Mouse (Mus musculus): ENCODE measurements at regions not wholly inside any gene's neighbourhood (a gene's known extent, or its start where the extent isn't known, plus 50 kb on each side); places are given as distances from the start of the nearest gene placed in this dataset.
A peak's percentile ranks its signal among the peaks of the same experiment; 100 is the strongest.

DNA sequence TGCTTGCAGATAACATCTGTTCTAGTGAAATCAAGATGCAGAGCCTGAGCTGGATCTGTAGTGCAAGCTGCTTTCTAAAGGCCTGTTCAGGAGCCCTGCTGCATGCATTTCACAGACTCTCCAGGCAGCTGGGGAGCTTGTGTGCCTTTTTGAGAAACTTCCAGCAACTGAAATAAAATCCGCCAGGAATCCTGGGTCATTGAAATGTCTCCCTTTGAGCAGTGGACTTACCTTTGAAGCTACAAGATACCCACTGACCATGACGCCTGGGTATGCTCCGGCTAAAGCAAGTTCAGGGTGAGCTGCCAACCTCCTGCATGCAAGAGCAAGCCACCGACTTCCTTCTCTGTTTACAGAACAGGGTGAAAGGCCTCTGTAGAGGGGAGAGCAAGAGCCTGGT, 278.7 kb downstream of the Cenpw start:
- no peaks in the 10 kb centered on the region for H3K27me3 ChIP-seq (replicated peaks; ENCODE audit: control insufficient read depth, insufficient read depth, low read length)
- no peak overlapping the region for H3K27ac ChIP-seq (ENCODE audit: low read length)
- H3K9me3 ChIP-seq (ENCODE audit: control insufficient read depth, low read length): no peaks in the 10 kb centered on the region
- no peak overlapping the region for H3K4me2 ChIP-seq (ENCODE audit: low read length)
- WGBS: 54% methylated on average over 4 of the region's 4 CpGs
- no peaks in the 10 kb centered on the region for H3K36me3 ChIP-seq (ENCODE audit: control insufficient read depth, insufficient read depth)
- no peak overlapping the region for H3K9ac ChIP-seq (replicated peaks; ENCODE audit: low read depth, low read length)
- H3K4me3 ChIP-seq (replicated peaks; ENCODE audit: low read length): no peak overlapping the region
- ATAC-seq: no peak
- no peaks in the 10 kb centered on the region for H3K4me1 ChIP-seq (replicated peaks; ENCODE audit: control insufficient read depth, insufficient read depth, low read length)

DNA sequence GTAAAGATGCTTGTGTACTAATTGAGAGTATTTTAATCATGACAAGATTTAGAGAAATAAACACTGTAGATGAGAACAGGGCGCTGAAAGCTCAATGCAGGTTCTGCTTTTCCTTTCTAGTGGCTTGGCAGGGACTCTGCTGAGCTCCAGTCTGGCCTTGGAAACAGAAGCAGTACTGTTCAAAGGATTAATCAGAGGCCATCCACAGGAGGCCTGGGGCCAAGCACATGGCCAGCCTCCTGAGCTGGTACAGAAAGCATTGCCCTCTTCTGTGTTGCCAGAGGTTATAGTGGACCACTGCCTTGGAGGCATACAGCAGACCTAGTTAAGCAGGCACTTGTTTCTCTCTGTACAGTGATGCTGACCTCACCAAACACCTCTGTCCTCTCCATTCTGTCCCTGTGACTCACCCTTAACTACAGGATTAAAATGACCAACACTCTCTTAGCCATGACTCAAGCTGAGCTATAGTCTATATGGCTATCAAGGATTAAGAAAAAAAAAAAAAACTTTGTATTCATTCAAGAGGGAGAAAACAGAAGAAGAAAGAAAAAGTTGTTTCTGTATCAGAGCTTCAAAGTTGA, 302.5 kb downstream of the Cenpw start:
- H3K36me3 ChIP-seq (ENCODE audit: control insufficient read depth, insufficient read depth): no peaks in the 10 kb centered on the region
- no peaks in the 10 kb centered on the region for H3K9me3 ChIP-seq (ENCODE audit: control insufficient read depth, low read length)
- no peak overlapping the region for H3K4me2 ChIP-seq (ENCODE audit: low read length)
- no peak overlapping the region for H3K9ac ChIP-seq (replicated peaks; ENCODE audit: low read depth, low read length)
- H3K4me1 ChIP-seq (replicated peaks; ENCODE audit: control insufficient read depth, insufficient read depth, low read length): no peaks in the 10 kb centered on the region
- H3K27ac ChIP-seq (ENCODE audit: low read length): no peak overlapping the region
- H3K27me3 ChIP-seq (replicated peaks; ENCODE audit: control insufficient read depth, insufficient read depth, low read length): no peaks in the 10 kb centered on the region
- ATAC-seq: peak; percentile 88
- no peak overlapping the region for H3K4me3 ChIP-seq (replicated peaks; ENCODE audit: low read length)
- 11% methylated on average over 1 of the region's 1 CpGs for WGBS

DNA sequence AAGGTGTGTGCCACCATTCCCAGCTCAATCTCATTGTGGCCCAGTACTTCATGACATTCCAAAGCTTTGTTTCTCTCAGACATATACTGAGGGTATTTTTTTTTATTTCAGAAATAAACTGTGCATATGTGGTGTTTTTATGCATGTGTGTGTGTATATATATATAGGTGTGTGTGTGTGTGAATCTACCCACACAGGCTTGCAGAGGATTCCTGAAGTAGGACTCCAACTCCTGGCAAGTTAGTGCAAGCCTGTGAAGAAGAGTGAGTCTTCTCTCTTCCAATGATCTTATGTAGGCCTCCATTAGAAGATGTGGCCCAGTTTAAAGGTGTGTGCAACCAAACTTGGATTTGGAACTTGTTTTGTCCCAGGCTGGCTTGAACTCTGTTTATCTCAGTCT, 328.9 kb upstream of the Rspo3 start:
- H3K4me3 ChIP-seq (replicated peaks; ENCODE audit: low read length): no peak overlapping the region
- ATAC-seq: no peak
- H3K4me2 ChIP-seq (ENCODE audit: low read length): no peak overlapping the region
- H3K9me3 ChIP-seq (ENCODE audit: control insufficient read depth, low read length): no peaks in the 10 kb centered on the region
- H3K27ac ChIP-seq (ENCODE audit: low read length): no peak overlapping the region
- no peak overlapping the region for H3K9ac ChIP-seq (replicated peaks; ENCODE audit: low read depth, low read length)
- no peaks in the 10 kb centered on the region for H3K27me3 ChIP-seq (replicated peaks; ENCODE audit: control insufficient read depth, insufficient read depth, low read length)
- H3K36me3 ChIP-seq (ENCODE audit: control insufficient read depth, insufficient read depth): no peaks in the 10 kb centered on the region
- H3K4me1 ChIP-seq (replicated peaks; ENCODE audit: control insufficient read depth, insufficient read depth, low read length): no peaks in the 10 kb centered on the region

DNA sequence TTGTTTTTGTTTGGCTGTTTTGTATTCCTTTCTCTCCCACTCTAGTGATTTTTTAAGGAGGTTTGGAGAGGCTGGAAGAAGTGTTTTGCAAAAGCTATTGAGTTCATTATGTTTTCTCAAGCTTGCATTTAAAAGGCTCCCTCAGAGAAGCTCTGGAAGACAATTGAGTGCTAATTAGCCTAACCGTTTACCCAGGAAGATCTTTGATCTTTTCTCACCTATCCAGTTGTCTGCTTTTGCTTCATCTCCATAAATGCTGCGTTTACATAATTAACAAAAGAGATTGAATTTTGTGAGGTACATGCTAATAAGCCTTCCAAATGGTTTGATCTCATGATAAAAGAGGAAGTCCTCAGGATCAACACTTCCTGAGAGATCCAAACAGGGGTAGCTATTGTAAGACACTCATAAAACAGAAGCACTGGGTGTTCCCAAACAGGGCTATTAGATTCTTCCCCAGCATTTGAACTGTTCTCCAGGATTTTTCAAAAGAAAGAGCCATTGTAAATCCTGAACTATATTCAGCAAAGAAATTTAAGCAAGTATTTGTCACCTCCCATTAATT, 320.2 kb upstream of the Rspo3 start:
- no peak for ATAC-seq
- Histone ChIP-seq H3K9ac (replicated peaks; ENCODE audit: low read depth, low read length) (no peak overlapping the region), H3K27ac (ENCODE audit: low read length) (no peak overlapping the region), H3K27me3 (replicated peaks; ENCODE audit: control insufficient read depth, insufficient read depth, low read length) (no peaks in the 10 kb centered on the region), H3K9me3 (ENCODE audit: control insufficient read depth, low read length) (no peaks in the 10 kb centered on the region), H3K4me3 (replicated peaks; ENCODE audit: low read length) (no peak overlapping the region), H3K4me2 (ENCODE audit: low read length) (no peak overlapping the region), H3K36me3 (ENCODE audit: control insufficient read depth, insufficient read depth) (no peaks in the 10 kb centered on the region), H3K4me1 (replicated peaks; ENCODE audit: control insufficient read depth, insufficient read depth, low read length) (no peaks in the 10 kb centered on the region)
- WGBS: 1% methylated on average over 2 of the region's 2 CpGs

DNA sequence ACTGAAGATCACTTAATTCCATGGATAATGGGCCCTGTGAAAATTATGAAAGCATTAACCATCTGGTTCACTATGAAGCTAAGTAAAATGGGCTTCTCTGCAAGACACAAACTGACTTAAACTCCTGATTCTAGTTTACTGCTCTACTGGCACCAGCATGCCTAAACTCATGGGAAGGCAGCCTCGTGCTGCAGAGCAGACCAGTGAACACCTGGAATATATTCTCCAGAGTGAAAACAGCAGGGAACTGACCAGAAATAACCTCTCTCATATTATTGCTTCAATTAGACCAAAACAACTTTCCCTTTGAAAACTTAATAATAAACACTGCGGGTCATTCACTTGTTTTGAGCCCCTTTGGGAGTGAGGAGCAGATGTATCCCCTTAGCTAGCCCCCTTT, 316.8 kb upstream of the Rspo3 start:
- Histone ChIP-seq H3K27me3 (replicated peaks; ENCODE audit: control insufficient read depth, insufficient read depth, low read length) (no peaks in the 10 kb centered on the region), H3K4me2 (ENCODE audit: low read length) (no peak overlapping the region), H3K9me3 (ENCODE audit: control insufficient read depth, low read length) (no peaks in the 10 kb centered on the region), H3K4me1 (replicated peaks; ENCODE audit: control insufficient read depth, insufficient read depth, low read length) (no peaks in the 10 kb centered on the region), H3K36me3 (ENCODE audit: control insufficient read depth, insufficient read depth) (no peaks in the 10 kb centered on the region), H3K4me3 (replicated peaks; ENCODE audit: low read length) (no peak overlapping the region), H3K9ac (replicated peaks; ENCODE audit: low read depth, low read length) (no peak overlapping the region), H3K27ac (ENCODE audit: low read length) (no peak overlapping the region)
- ATAC-seq: no peak
- 51% methylated on average over 2 of the region's 2 CpGs for WGBS

DNA sequence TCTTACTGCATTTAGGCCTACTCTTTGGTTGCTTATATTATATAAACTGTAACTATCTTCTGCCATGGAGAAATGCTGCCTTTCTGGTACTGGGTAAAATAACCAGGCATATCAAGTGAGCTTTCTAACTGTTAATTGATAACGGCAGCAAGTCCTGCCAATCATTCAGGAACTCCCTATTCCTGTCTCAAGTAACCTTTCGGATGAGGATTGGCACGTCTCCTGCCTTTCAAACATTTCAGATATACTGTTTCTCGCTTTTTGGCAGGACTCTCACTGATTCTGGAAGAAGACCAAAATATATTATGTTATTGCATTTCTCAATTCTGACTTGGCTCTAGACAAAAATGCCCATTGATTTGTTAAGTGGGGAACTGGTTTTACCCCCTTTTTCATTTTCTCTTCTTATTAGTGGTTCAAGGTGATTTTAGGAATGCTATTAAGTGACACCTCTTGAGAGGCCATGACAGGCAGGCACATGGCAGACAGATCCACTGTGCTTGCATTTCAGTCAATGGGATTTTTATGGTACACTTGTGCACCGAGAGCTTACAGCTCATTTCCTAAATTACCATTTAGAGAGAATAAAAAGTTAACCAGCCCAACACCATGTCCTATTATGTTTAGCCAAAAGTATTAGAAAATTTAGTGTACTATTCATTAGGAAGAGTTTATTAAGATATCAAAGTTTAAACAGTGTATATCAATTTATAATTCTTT, 289.4 kb upstream of the Rspo3 start:
- H3K9me3 ChIP-seq (ENCODE audit: control insufficient read depth, low read length): no peaks in the 10 kb centered on the region
- no peak overlapping the region for H3K4me2 ChIP-seq (ENCODE audit: low read length)
- H3K9ac ChIP-seq (replicated peaks; ENCODE audit: low read depth, low read length): no peak overlapping the region
- no peak overlapping the region for H3K4me3 ChIP-seq (replicated peaks; ENCODE audit: low read length)
- peak; percentile 65 for ATAC-seq
- H3K27me3 ChIP-seq (replicated peaks; ENCODE audit: control insufficient read depth, insufficient read depth, low read length): no peaks in the 10 kb centered on the region
- H3K36me3 ChIP-seq (ENCODE audit: control insufficient read depth, insufficient read depth): no peaks in the 10 kb centered on the region
- WGBS: 51% methylated on average over 5 of the region's 5 CpGs
- peaks cover 5% of the 10 kb centered on the region; the same call in 1 of the 2 replicates for H3K4me1 ChIP-seq (replicated peaks; ENCODE audit: control insufficient read depth, insufficient read depth, low read length)
- peak overlapping the region; percentile 69 for H3K27ac ChIP-seq (ENCODE audit: low read length)

DNA sequence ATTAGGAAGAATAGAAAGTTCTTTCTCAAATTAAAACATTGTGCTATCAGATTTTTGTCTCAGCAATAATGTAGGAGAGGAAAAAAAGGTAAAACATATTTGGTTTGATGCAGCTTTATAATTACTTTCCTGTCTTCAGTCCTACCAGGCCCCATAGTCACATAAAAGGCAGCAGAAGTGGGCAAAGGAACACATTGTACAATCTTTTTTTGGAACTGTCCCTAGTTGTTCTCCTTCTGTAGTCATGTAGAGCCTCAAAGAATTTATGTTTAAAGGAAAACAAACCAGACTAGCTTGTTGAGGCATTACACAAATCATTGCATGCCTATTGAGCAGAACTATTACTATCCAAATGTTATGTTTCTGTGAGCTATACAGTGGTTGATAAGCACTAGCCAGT, 288.7 kb upstream of the Rspo3 start:
- Histone ChIP-seq H3K27me3 (replicated peaks; ENCODE audit: control insufficient read depth, insufficient read depth, low read length) (no peaks in the 10 kb centered on the region), H3K4me3 (replicated peaks; ENCODE audit: low read length) (no peak overlapping the region), H3K4me1 (replicated peaks; ENCODE audit: control insufficient read depth, insufficient read depth, low read length) (peaks cover 5% of the 10 kb centered on the region; the same call in 1 of the 2 replicates), H3K27ac (ENCODE audit: low read length) (peak overlapping the region; percentile 69), H3K36me3 (ENCODE audit: control insufficient read depth, insufficient read depth) (no peaks in the 10 kb centered on the region), H3K9ac (replicated peaks; ENCODE audit: low read depth, low read length) (no peak overlapping the region), H3K4me2 (ENCODE audit: low read length) (no peak overlapping the region), H3K9me3 (ENCODE audit: control insufficient read depth, low read length) (no peaks in the 10 kb centered on the region)
- ATAC-seq: peak; percentile 14; the same call in 1 of the 2 replicates

DNA sequence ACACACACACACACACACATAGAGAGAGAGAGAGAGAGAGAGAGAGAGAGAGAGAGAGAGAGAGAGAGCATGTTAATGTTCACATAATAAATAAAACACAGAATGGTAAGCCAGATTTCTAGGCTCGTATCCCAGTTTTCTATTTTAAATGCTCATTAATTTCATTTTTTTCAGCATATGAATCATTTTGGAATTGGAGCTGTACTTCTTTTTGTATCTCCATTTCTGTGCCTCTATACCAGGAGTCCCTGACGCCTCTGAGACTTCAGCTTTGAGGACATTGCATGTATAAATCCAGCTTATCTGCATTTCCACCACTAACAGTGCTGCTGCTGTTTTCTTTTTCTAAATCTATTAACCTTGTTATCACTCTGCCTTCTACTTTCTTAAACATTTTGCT, 287.5 kb upstream of the Rspo3 start:
- no peak overlapping the region for H3K4me2 ChIP-seq (ENCODE audit: low read length)
- H3K9ac ChIP-seq (replicated peaks; ENCODE audit: low read depth, low read length): no peak overlapping the region
- peak; percentile 57 for ATAC-seq
- H3K36me3 ChIP-seq (ENCODE audit: control insufficient read depth, insufficient read depth): no peaks in the 10 kb centered on the region
- peaks cover 5% of the 10 kb centered on the region; the same call in 1 of the 2 replicates for H3K4me1 ChIP-seq (replicated peaks; ENCODE audit: control insufficient read depth, insufficient read depth, low read length)
- H3K9me3 ChIP-seq (ENCODE audit: control insufficient read depth, low read length): no peaks in the 10 kb centered on the region
- H3K27me3 ChIP-seq (replicated peaks; ENCODE audit: control insufficient read depth, insufficient read depth, low read length): no peaks in the 10 kb centered on the region
- WGBS: 49% methylated on average over 2 of the region's 2 CpGs
- H3K27ac ChIP-seq (ENCODE audit: low read length): no peak overlapping the region; the same call in 1 of the 2 replicates
- no peak overlapping the region for H3K4me3 ChIP-seq (replicated peaks; ENCODE audit: low read length)

DNA sequence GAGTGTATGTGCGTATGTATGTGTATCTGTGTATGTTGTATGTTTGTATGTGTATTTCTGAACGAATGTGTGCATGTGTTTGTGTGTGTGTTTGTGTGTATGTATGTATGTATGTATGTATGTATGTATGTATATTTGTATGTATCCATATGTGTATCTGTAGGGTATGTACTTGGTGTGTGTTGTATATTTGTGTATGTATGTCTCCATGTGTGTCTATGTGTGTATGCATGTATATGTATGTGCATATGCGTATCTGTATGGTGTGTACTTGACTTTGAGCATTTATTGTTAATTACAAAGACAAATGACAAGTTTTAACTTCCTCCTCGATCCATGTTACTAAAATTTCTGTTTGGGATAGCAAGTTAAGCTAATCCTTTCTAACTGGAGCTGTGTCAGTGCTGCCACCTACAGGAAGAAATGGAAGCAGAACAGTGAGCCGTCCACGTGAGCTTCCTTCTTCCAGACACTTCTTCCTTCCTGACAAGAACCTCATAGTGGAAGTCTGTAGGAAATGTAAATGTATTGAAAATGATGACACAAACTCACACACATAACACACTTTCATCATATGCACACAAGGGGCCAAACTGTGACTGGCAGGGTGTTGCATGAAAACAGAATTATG, 268.4 kb upstream of the Rspo3 start:
- H3K4me2 ChIP-seq (ENCODE audit: low read length): no peak overlapping the region
- no peaks in the 10 kb centered on the region for H3K36me3 ChIP-seq (ENCODE audit: control insufficient read depth, insufficient read depth)
- no peaks in the 10 kb centered on the region for H3K9me3 ChIP-seq (ENCODE audit: control insufficient read depth, low read length)
- no peaks in the 10 kb centered on the region for H3K27me3 ChIP-seq (replicated peaks; ENCODE audit: control insufficient read depth, insufficient read depth, low read length)
- no peaks in the 10 kb centered on the region for H3K4me1 ChIP-seq (replicated peaks; ENCODE audit: control insufficient read depth, insufficient read depth, low read length)
- H3K9ac ChIP-seq (replicated peaks; ENCODE audit: low read depth, low read length): no peak overlapping the region
- no peak overlapping the region for H3K27ac ChIP-seq (ENCODE audit: low read length)
- no peak overlapping the region for H3K4me3 ChIP-seq (replicated peaks; ENCODE audit: low read length)
- peak; percentile 85 for ATAC-seq
- 45% methylated on average over 6 of the region's 6 CpGs for WGBS
